Mouse (Mus musculus): Measurements from ENCODE around the gene Mbtps1.

GRCm38 (mm10) chr8:119505488-119505887 is 53.0 kb downstream of the Mbtps1 start:
- TF ChIP-seq CTCF (IDR thresholded peaks at IDR 0.05 in 2 of 3, conservative IDR thresholded peaks at IDR 0.05 in 1 of 3; ENCODE audit: control insufficient read depth in 1 of 3, insufficient read depth in 1 of 3, low read depth in 2 of 3, low read length in 3 of 3, poor library complexity in 1 of 3, severe bottlenecking in 1 of 3): no peak
- no peak for TF ChIP-seq KAT2A (conservative IDR thresholded peaks at IDR 0.05; ENCODE audit: low read depth, low read length)
- TF ChIP-seq RAD21 (IDR thresholded peaks at IDR 0.05; ENCODE audit: low read depth, low read length): no peak
- no peak for TF ChIP-seq ELF1 (IDR thresholded peaks at IDR 0.05; ENCODE audit: low read depth, low read length)
- TF ChIP-seq POLR2A (IDR thresholded peaks at IDR 0.05; ENCODE audit: control insufficient read depth in 1 of 2, insufficient read depth in 1 of 2, low read depth in 1 of 2, low read length in 2 of 2, poor library complexity in 1 of 2): no peak
- no peak for TF ChIP-seq HCFC1 (IDR thresholded peaks at IDR 0.05; ENCODE audit: low read depth, low read length)
- no peak for TF ChIP-seq CHD2 (IDR thresholded peaks at IDR 0.05; ENCODE audit: low read length)

Data from MEL (cell line).